Mouse (Mus musculus): ENCODE data around the gene Gm9117.
"Not testable (repeated sequence)": the region's sequence is repeated elsewhere in the genome, so short reads cannot be mapped to it uniquely, and the experiment has no call there.

Gene Gm9117

DNA sequence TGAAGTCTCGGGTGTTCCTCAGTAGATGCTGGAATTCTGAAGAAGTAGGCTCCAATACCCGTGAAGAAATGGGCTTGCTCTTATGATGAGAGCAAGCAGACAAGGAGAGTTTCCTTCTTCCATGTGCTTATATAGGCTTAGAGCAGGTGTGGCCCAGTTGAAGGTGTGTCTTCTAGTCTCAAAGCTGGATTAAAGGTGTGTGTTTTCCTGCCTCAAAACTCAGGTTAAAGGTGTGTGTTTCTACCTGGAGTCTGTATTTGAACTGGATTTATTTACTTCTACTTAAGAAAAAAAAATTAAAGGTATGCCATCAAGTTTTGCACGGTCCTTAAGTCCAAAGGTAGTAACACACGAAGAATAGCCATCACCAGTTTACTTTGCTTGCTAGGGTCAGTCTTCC, at the start of gene Gm9117:
Gene Gm9117, minus strand, starts transcription at position 101 of the 400 bp plus-strand sequence.
- TF ChIP-seq GATA4 (IDR thresholded peaks at IDR 0.05; ENCODE audit: insufficient replicate concordance, low read length), result not testable (repeated sequence)

DNA sequence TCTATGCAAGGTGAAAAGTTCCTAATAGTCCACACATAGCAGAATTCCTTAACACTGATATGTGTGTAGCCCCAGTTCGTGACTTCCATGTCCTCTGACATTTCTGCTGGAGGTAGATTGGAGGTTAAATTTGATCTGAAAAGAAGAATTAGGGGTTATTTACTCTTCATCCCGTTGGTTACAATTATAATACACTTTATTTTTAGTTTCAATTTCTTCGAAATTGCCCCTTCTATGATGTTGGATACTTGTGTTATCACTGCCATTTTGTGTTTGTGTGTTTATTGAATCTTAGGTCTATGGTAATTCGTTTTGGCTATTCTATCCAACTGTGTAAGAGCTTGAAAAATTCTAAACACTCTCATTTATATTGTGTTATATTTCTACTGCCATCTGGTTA, 17.9 kb upstream of the Gm9117 start, which contains the start of gene Tdpoz5:
Gene Tdpoz5, minus strand, starts transcription at position 101 of the 400 bp plus-strand sequence.
- TF ChIP-seq GATA4 (IDR thresholded peaks at IDR 0.05; ENCODE audit: insufficient replicate concordance, low read length), result not testable (repeated sequence)

All from liver, adult (tissue).